Mouse (Mus musculus): ENCODE results near the gene Brwd3.

The Brwd3 gene

GRCm38 (mm10) chrX:108834090-108834774 lies at the start of gene Brwd3:
TSS of gene Brwd3 (minus strand) at chrX:108834372.
- DNase-seq, result peak; percentile 77 to 84

- DNase-seq, result no peak
These were observed 28.5 kb upstream of the Brwd3 start for GRCm38 (mm10) chrX:108862632-108863031.

- peak in 1 of 2 experiments; percentile 35 for DNase-seq
These were observed 8.5 kb upstream of the Brwd3 start for GRCm38 (mm10) chrX:108842705-108843104.

- DNase-seq, result no peak
These were observed 2.2 kb upstream of the Brwd3 start for GRCm38 (mm10) chrX:108836416-108836815.

- no peak for DNase-seq
These were observed 1.1 kb upstream of the Brwd3 start for GRCm38 (mm10) chrX:108835233-108835632.

GRCm38 (mm10) chrX:108833381-108834020 lies 671 bp downstream of the Brwd3 start:
- DNase-seq, result peak; percentile 33 to 40

GRCm38 (mm10) chrX:108832674-108833189 lies 1.4 kb downstream of the Brwd3 start:
- DNase-seq, result peak; percentile 85 to 86

- DNase-seq, result no peak
These were observed 2.9 kb downstream of the Brwd3 start for GRCm38 (mm10) chrX:108831231-108831630.

- DNase-seq, result no peak
These were observed 6.1 kb downstream of the Brwd3 start for GRCm38 (mm10) chrX:108828111-108828510.

- no peak for DNase-seq
These were observed 36.9 kb downstream of the Brwd3 start for GRCm38 (mm10) chrX:108797268-108797667.

GRCm38 (mm10) chrX:108783724-108784123 lies 50.4 kb downstream of the Brwd3 start:
- no peak for DNase-seq

GRCm38 (mm10) chrX:108731755-108732154 lies 102.4 kb downstream of the Brwd3 start:
- no peak for DNase-seq

GRCm38 (mm10) chrX:108729564-108729963 lies 104.6 kb downstream of the Brwd3 start:
- no peak for DNase-seq

GRCm38 (mm10) chrX:108729068-108729467 lies 105.1 kb downstream of the Brwd3 start:
- peak in 1 of 2 experiments; percentile 33 for DNase-seq

GRCm38 (mm10) chrX:108728334-108728733 lies 105.8 kb downstream of the Brwd3 start:
- no peak for DNase-seq

- DNase-seq, result no peak
These were observed 109.9 kb downstream of the Brwd3 start for GRCm38 (mm10) chrX:108724241-108724640.

GRCm38 (mm10) chrX:108722447-108722846 lies 111.7 kb downstream of the Brwd3 start:
- DNase-seq, result no peak

- no peak for DNase-seq
These were observed 129.9 kb downstream of the Brwd3 start for GRCm38 (mm10) chrX:108704312-108704711.

All from cerebellum, postnatal 25 days (tissue).